In genomic region chr9:29727540-29728432, GRCm38 (mm10) we compare ENCODE assay signal across 11 mouse cellular contexts.
DNase-seq lines count a peak whose midpoint lies in the region; ATAC-seq and TF ChIP-seq lines count a peak whose summit lies in the region.
"Had no signal": no experiment of that assay in that cellular context is flagged by ENCODE, and none has a peak within 500 bp of the region (broad histone marks: within the 10 kb centered on the region; RNA-seq: fewer than 3 reads in every experiment).

No protein-coding gene starts in this region.

- H3K36me3 ChIP-seq in heart, postnatal 0 days (replicated peaks; ENCODE audit: control insufficient read depth, insufficient read depth, low read length): no peaks in the 10 kb centered on the region
- no peaks in the 10 kb centered on the region for H3K36me3 ChIP-seq in heart, embryonic 10.5 days
- H3K36me3 ChIP-seq in hindbrain, embryonic 14.5 days (replicated peaks; ENCODE audit: control insufficient read depth, insufficient read depth): no peaks in the 10 kb centered on the region
- no peaks in the 10 kb centered on the region for H3K36me3 ChIP-seq in midbrain, embryonic 16.5 days (ENCODE audit: control insufficient read depth, insufficient read depth, low read length)
- H3K36me3 ChIP-seq: forebrain, embryonic 12.5 days had no signal

- no peak overlapping the region for H3K9ac ChIP-seq in heart, postnatal 0 days (replicated peaks; ENCODE audit: low read depth, low read length)
- H3K9ac ChIP-seq in hindbrain, embryonic 14.5 days: no peak overlapping the region
- H3K9ac ChIP-seq in midbrain, embryonic 16.5 days (ENCODE audit: low read depth, low read length): 0 out of 2 replicates have a peak overlapping the region, but pooled peaks have one; percentile 25
- H3K9ac ChIP-seq: forebrain, embryonic 12.5 days had no signal

- peak; percentile 50 for DNase-seq in heart, postnatal 0 days (ENCODE audit: low spot score)
- no peak for DNase-seq in heart, embryonic 10.5 days (ENCODE audit: low spot score)
- peak; percentile 23 for DNase-seq in lung, postnatal 10 days
- no peak for DNase-seq in lung, adult 18-20 months
- peak; percentile 74 for DNase-seq in hindbrain, embryonic 14.5 days (ENCODE audit: low spot score)
- no peak for DNase-seq in layer of hippocampus, postnatal 25 days (ENCODE audit: extremely low spot score in 1 of 2, low spot score in 1 of 2)
- DNase-seq: embryo, embryonic 11 days; kidney, postnatal 25 days; thymus, postnatal 14 days had no signal

- 45% methylated on average over 19 of the region's 19 CpGs for WGBS in heart, postnatal 0 days
- WGBS in heart, embryonic 10.5 days: 71% methylated on average over 19 of the region's 19 CpGs
- 42% methylated on average over 19 of the region's 19 CpGs for WGBS in hindbrain, embryonic 14.5 days
- WGBS in midbrain, embryonic 16.5 days: 33% methylated on average over 19 of the region's 19 CpGs

- H3K4me2 ChIP-seq in heart, postnatal 0 days (ENCODE audit: low read depth, low read length): peak overlapping the region; percentile 25; the same call in 1 of the 2 replicates
- H3K4me2 ChIP-seq in hindbrain, embryonic 14.5 days (replicated peaks): peak overlapping the region; percentile 8; the same call in 1 of the 2 replicates
- peak overlapping the region; percentile 29 for H3K4me2 ChIP-seq in midbrain, embryonic 16.5 days (ENCODE audit: low read length)
- H3K4me2 ChIP-seq: forebrain, embryonic 12.5 days had no signal

- no peaks in the 10 kb centered on the region for H3K27me3 ChIP-seq in heart, postnatal 0 days (ENCODE audit: control insufficient read depth, insufficient read depth, low read length)
- 0 out of 2 replicates have a peak, but pooled peaks cover 3% of the 10 kb centered on the region for H3K27me3 ChIP-seq in heart, embryonic 10.5 days (ENCODE audit: insufficient read depth, poor library complexity, severe bottlenecking)
- H3K27me3 ChIP-seq in hindbrain, embryonic 14.5 days (ENCODE audit: control insufficient read depth, insufficient read depth, low read length): no peaks in the 10 kb centered on the region
- no peaks in the 10 kb centered on the region for H3K27me3 ChIP-seq in midbrain, embryonic 16.5 days (ENCODE audit: control insufficient read depth, insufficient read depth, low read depth, low read length)
- H3K27me3 ChIP-seq: forebrain, embryonic 12.5 days had no signal

- TF ChIP-seq CTCF in heart, postnatal 0 days (IDR thresholded peaks at IDR 0.05; ENCODE audit: low read depth): no peak

- no peak overlapping the region for H3K27ac ChIP-seq in heart, postnatal 0 days (ENCODE audit: low read depth)
- no peak overlapping the region for H3K27ac ChIP-seq in heart, embryonic 10.5 days
- peak overlapping the region; percentile 68 for H3K27ac ChIP-seq in hindbrain, embryonic 14.5 days
- peak overlapping the region; percentile 71 for H3K27ac ChIP-seq in midbrain, embryonic 16.5 days (ENCODE audit: low read length)
- H3K27ac ChIP-seq: forebrain, embryonic 12.5 days had no signal

- H3K9me3 ChIP-seq in heart, postnatal 0 days (replicated peaks; ENCODE audit: control insufficient read depth, low read length): no peaks in the 10 kb centered on the region
- no peaks in the 10 kb centered on the region for H3K9me3 ChIP-seq in heart, embryonic 10.5 days
- no peaks in the 10 kb centered on the region for H3K9me3 ChIP-seq in hindbrain, embryonic 14.5 days (ENCODE audit: control insufficient read depth, low read length)
- H3K9me3 ChIP-seq in midbrain, embryonic 16.5 days (replicated peaks; ENCODE audit: control insufficient read depth, low read length, poor library complexity, severe bottlenecking): no peaks in the 10 kb centered on the region
- H3K9me3 ChIP-seq: forebrain, embryonic 12.5 days had no signal

- no peak overlapping the region for H3K4me3 ChIP-seq in heart, postnatal 0 days (ENCODE audit: low read depth, low read length)
- H3K4me3 ChIP-seq in heart, embryonic 10.5 days: no peak overlapping the region
- H3K4me3 ChIP-seq in hindbrain, embryonic 14.5 days (replicated peaks; ENCODE audit: low read length): no peak overlapping the region
- H3K4me3 ChIP-seq in midbrain, embryonic 16.5 days (ENCODE audit: low read depth, low read length): no peak overlapping the region
- H3K4me3 ChIP-seq: forebrain, embryonic 12.5 days had no signal

- H3K4me1 ChIP-seq in heart, postnatal 0 days (ENCODE audit: control insufficient read depth, insufficient read depth): peaks cover 7% of the 10 kb centered on the region; the same call in 1 of the 2 replicates
- H3K4me1 ChIP-seq in heart, embryonic 10.5 days: no peaks in the 10 kb centered on the region
- peaks cover 31% of the 10 kb centered on the region for H3K4me1 ChIP-seq in hindbrain, embryonic 14.5 days (replicated peaks; ENCODE audit: control insufficient read depth, insufficient read depth, low read length)
- H3K4me1 ChIP-seq in midbrain, embryonic 16.5 days (ENCODE audit: control insufficient read depth, insufficient read depth, low read length): peaks cover 19% of the 10 kb centered on the region

- TF ChIP-seq EP300 in heart, postnatal 0 days (IDR thresholded peaks at IDR 0.05; ENCODE audit: low read depth): no peak

- ATAC-seq in heart, postnatal 0 days (ENCODE audit: insufficient read depth, low read depth): no peak
- peak; percentile 55; the same call in 1 of the 2 replicates for ATAC-seq in hindbrain, embryonic 14.5 days (ENCODE audit: low FRiP score)
- no peak for ATAC-seq in midbrain, embryonic 16.5 days

Comparison
In these comparisons a context has a peak if more than half of its experiments do, and no peak if none do; other contexts are left out.
1. DNase-seq: peak in heart, postnatal 0 days (single experiment), lung, postnatal 10 days (single experiment) and hindbrain, embryonic 14.5 days (single experiment); none in heart, embryonic 10.5 days (single experiment), lung, adult 18-20 months (0 of 2) and layer of hippocampus, postnatal 25 days (0 of 2).
2. H3K27ac ChIP-seq: peak in hindbrain, embryonic 14.5 days (single experiment) and midbrain, embryonic 16.5 days (single experiment); none in heart, postnatal 0 days (single experiment) and heart, embryonic 10.5 days (single experiment).
3. Peak in every context shown above with its lines, with median percentiles within 50 percentile points of each other: H3K4me2 ChIP-seq.